Mouse (Mus musculus) embryonic fibroblast, embryonic 13.5 days (primary cell): ENCODE measurements around the gene Drg1.
"Not testable (repeated sequence)": the region's sequence is repeated elsewhere in the genome, so short reads cannot be mapped to it uniquely, and the experiment has no call there.

Experiments used
- CTCF ChIP-seq: IDR thresholded peaks from 2 replicates; pipeline ENCODE4 v1.5.1; 2011; ENCODE audit warnings: mild to moderate bottlenecking, control low read depth, low read length, moderate library complexity, borderline replicate concordance; ENCODE audit not compliant: insufficient read depth
- POLR2A ChIP-seq: IDR thresholded peaks from 2 replicates; pipeline ENCODE4 v1.6.1; 2011; ENCODE audit warnings: low read depth, mild to moderate bottlenecking, control low read depth, low read length, moderate library complexity

- not testable (repeated sequence) for TF ChIP-seq POLR2A, CTCF
Observed at GRCm38 (mm10) chr11:3178968-3179725, 87.1 kb downstream of the Drg1 start.
